Mouse (Mus musculus) brain, embryonic 14.5 days (tissue): ENCODE results near the gene Adam10.

Experiments used
- CTCF ChIP-seq: fragments of 200-500 bp; IDR thresholded peaks from 2 replicates; pipeline ENCODE4 v1.5.1; 2012; ENCODE audit warnings: inconsistent platforms, mild to moderate bottlenecking, moderate library complexity, borderline replicate concordance; ENCODE audit not compliant: insufficient read depth, insufficient read length; ENCODE audit errors: extremely low read depth
- POLR2A ChIP-seq: fragments of 200-500 bp; IDR thresholded peaks from 2 replicates; pipeline ENCODE4 v1.6.1; 2012; ENCODE audit warnings: mild to moderate bottlenecking, inconsistent platforms, borderline replicate concordance; ENCODE audit not compliant: poor library complexity, insufficient read depth, insufficient read length, severe bottlenecking; ENCODE audit errors: extremely low read depth

DNA sequence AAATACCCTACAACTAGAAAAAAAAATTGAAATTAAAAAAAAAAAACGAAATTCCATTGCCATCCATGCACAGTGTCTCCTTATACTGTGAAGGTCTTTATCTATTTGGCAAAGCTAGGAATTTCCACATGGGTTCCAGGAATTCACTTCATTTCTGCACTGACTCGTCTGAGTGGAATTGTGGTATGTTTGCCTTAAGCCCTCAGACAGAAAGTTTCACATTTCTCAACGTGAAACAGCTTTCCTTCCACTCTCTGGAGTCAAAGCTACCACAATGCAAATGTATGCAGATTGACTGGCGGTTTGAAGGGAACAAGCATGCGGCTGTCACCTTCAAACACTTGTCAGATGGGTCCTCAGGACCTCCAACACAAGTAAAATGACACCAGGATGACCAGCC, 47.1 kb upstream of the Adam10 start:
- TF ChIP-seq CTCF (no peak), POLR2A (no peak)
